25 mouse cellular contexts compared by ENCODE assay signal in the genomic region with DNA sequence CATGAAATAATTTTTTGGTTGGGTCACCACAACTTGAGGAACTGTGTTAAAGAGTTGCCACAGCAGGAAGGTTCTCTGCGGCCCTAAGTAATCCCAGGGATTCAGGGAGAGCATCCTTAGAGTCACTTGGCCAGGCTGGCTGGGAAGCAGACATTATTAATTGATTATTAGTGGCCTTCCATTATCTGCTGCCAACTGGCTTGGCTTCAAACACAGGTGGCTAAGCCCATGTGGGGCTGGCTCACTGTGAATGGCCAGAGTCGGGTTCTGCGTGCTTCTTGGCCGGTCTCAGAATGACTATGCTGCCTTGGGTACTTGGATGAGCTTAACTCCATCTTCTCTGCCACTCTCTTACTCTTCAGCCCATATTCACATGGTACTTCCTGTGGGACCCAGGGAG.
"Had no signal": no experiment of that assay in that cellular context is flagged by ENCODE, and none has a peak within 500 bp of the region (broad histone marks: within the 10 kb centered on the region; RNA-seq: fewer than 3 reads in every experiment).

No protein-coding gene starts in this region.

- H3K4me1 ChIP-seq: liver, embryonic 12.5 days had no signal

- H3K9ac ChIP-seq: heart, embryonic 13.5 days; heart, embryonic 15.5 days; hindbrain, embryonic 12.5 days; hindbrain, embryonic 15.5 days; kidney, embryonic 15.5 days; limb, embryonic 13.5 days; limb, embryonic 15.5 days; liver, embryonic 12.5 days; liver, embryonic 14.5 days had no signal

- H3K4me3 ChIP-seq: heart, embryonic 13.5 days; heart, embryonic 15.5 days; hindbrain, embryonic 12.5 days; hindbrain, embryonic 15.5 days; kidney, embryonic 15.5 days; limb, embryonic 13.5 days; limb, embryonic 15.5 days; liver, embryonic 12.5 days had no signal

- DNase-seq: gastrocnemius, postnatal 14 days; heart, adult 18-20 months; heart, postnatal 14 days; heart, postnatal 36 days; kidney, adult 11 months; kidney, adult 2 months; kidney, adult 9 months; kidney, postnatal 14 days; kidney, postnatal 36 days; layer of hippocampus, adult 9-11 months; layer of hippocampus, postnatal 36 days; lung, adult 18-20 months had no signal

- H3K9me3 ChIP-seq: heart, embryonic 13.5 days; heart, embryonic 15.5 days; hindbrain, embryonic 12.5 days; hindbrain, embryonic 15.5 days; kidney, embryonic 15.5 days; limb, embryonic 13.5 days; limb, embryonic 15.5 days; liver, embryonic 12.5 days had no signal

- ATAC-seq: hindbrain, postnatal 0 days; intestine, embryonic 16.5 days; liver, embryonic 12.5 days had no signal

- H3K27ac ChIP-seq: heart, embryonic 13.5 days; heart, embryonic 15.5 days; hindbrain, embryonic 12.5 days; hindbrain, embryonic 15.5 days; hindbrain, postnatal 0 days; kidney, embryonic 15.5 days; kidney, postnatal 0 days; limb, embryonic 13.5 days; limb, embryonic 15.5 days; liver, embryonic 12.5 days; liver, embryonic 14.5 days had no signal

- H3K36me3 ChIP-seq: heart, embryonic 13.5 days; heart, embryonic 15.5 days; hindbrain, embryonic 12.5 days; hindbrain, embryonic 15.5 days; kidney, embryonic 15.5 days; limb, embryonic 13.5 days; limb, embryonic 15.5 days; liver, embryonic 12.5 days had no signal

- H3K27me3 ChIP-seq: heart, embryonic 13.5 days; heart, embryonic 15.5 days; hindbrain, embryonic 12.5 days; kidney, embryonic 15.5 days; limb, embryonic 13.5 days; limb, embryonic 15.5 days had no signal

- H3K4me2 ChIP-seq: heart, embryonic 11.5 days; heart, embryonic 13.5 days; heart, embryonic 15.5 days; hindbrain, embryonic 12.5 days; hindbrain, embryonic 15.5 days; kidney, embryonic 15.5 days; limb, embryonic 13.5 days; limb, embryonic 15.5 days; liver, embryonic 12.5 days had no signal
